Mouse (Mus musculus) neutrophil, adult 5-6 weeks (primary cell): ENCODE results near the gene Heyl. TPM values are rescaled to one million over a fixed set of nuclear protein-coding genes. Genes with fewer than 3 reads are reported as not detected.

Source experiments
- ATAC-seq: fragments of 151-379, 151-347 bp; 2 replicates; pipeline ENCODE4 v1.8.0; 2017; ENCODE audit warnings: mild to moderate bottlenecking, moderate TSS enrichment; ENCODE audit not compliant: insufficient number of reproducible peaks, poor library complexity, low FRiP score, severe bottlenecking; ENCODE audit errors: extremely low read depth
- total RNA-seq: library from RNA; stranded (forward); fragments of 200-1000 nt; gene quantifications from 2 replicates; pipeline ENCODE4 v1.2.3, GENCODE M21; 2017

Heyl gene
- total RNA-seq, 1 experiment from 2014 or later, result not detected

GRCm38 (mm10) chr4:123227707-123228106, 5.6 kb upstream of the Heyl start:
- ATAC-seq, result no peak

- ATAC-seq, result no peak
Observed at GRCm38 (mm10) chr4:123228270-123228669, 5.1 kb upstream of the Heyl start.

DNA sequence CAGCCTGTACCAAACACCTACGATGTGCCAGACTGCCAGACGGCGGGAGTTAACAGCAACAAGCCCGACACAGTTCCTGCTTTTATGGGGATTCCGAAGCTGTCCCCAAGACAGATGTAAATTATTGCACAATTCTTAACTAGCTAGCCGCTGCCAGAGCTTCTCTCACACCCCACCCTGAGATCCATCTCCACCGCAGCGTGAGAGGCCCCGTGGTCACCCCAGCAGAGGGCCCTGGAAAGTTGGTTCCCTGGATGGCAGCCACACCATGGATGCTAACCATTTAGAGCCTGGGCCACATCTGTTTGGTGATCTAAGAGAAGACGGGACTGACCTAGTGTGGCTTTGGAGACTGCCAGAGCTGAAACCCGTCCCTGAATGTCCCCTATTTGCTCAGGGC, 4.2 kb upstream of the Heyl start:
- ATAC-seq, result no peak

DNA sequence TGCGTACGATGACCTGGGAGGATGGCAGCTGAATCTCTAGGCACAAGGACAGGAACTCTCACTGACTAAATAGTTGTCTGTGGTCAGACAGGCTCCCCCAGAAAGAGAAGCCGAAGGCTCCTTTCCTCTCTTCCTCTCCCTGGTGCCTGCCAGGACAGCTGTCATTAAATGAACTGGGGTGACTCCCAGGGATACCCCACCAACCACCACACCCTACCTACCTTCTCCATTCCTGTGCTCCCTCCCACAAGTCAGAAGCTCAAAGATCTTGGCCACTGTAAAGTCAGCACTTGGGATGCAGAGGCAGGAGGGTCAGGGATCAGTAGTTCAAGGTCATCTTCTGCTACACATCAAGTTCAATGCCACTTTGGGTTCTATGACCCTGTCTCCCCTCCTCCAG, 515 bp upstream of the Heyl start:
- no peak for ATAC-seq

DNA sequence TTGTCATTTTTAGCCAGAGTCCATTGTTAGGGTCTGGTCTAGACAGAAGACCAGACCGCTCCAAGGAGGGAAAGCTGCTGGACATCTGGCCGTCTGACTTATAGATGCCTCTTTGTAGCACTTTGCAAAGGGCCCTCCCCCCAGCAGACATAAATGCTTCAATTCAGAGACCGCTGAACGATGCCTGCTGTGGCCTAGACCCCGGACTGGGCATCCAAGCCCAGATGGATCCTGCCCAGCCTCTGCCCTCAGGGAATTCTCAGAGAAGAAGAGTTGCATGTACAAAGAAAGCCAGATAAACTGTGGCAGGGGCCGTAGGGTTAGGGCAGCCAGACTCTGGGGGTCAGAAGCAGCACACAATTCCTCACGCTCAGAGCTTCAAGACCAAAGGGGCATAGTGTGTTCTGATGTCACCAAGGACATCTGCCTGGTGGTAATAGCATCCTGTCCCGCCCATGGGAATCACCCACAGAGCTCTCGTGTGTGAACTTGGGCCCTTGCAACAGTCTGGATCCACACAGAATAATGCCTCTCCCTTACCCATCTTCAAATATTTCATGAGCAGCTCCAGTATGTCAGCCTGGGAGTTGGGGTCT, 2.6 kb downstream of the Heyl start:
- ATAC-seq, result no peak

- no peak for ATAC-seq
Observed at GRCm38 (mm10) chr4:123236431-123237031, 3.2 kb downstream of the Heyl start.

- ATAC-seq, result no peak
Observed at GRCm38 (mm10) chr4:123237386-123238266, 4.3 kb downstream of the Heyl start.

DNA sequence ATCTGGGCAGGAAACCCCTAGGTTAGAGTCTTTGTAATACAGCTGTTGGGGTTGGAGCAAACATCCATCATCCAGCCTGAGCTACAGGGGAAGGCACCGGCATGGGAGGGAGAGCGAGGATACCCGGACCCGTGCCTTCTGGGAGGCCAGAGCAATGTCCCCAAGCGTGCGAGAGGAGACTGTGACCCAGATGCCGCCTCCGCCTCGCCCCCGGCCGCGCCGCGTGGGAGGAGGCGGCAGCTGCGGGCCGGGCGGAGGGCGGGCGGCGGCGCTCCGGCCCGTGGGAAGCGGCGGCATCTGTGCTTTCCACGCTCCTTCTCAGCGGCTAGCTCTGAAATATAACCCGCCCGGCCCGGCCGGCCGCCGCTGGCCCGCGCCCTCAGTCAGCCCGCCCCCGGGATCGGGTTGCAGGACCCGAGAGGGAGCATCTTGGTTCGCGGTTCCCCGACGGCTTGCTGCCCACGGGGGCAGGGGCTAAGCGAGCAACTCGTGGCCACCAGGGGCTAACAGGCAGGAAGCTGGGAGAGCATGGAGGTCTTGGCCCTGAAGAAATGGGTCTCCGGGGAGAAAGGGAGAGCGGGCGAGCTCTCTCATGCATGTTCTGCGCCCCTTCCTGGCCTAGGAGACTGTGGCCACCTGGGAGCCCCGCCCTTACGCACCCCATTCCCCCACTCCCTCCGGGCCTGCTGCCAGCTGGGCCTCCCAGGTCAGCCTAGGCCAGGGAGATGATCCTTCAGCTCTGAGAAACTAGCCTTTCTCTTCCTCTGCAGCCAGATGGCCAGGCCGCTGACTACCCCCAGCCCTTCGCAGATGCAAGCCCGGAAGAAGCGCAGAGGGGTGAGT, 6.2 kb downstream of the Heyl start:
- ATAC-seq, result no peak

GRCm38 (mm10) chr4:123246221-123246620, 12.9 kb downstream of the Heyl start:
- no peak for ATAC-seq

DNA sequence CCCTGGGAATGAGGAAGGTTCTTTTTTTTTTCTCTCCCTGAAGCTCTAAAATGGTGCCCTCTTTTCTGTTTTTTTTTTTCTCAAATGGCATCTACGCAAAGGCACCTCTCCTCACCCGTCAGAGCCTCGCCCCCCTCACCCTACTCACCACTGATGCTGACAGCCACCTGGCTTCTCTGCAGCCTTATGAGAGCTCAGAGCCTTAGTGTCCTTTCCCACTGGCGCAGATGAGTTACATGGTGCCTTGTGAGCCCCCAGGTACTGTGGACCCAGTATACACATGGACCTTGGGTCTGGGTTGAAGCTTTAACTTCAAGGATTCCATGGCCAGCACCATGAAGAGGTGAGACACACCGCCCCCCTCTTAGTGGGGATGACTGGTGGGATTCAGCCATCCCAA, 13.3 kb downstream of the Heyl start:
- no peak for ATAC-seq

GRCm38 (mm10) chr4:123247147-123247880, 14.0 kb downstream of the Heyl start:
- no peak for ATAC-seq

DNA sequence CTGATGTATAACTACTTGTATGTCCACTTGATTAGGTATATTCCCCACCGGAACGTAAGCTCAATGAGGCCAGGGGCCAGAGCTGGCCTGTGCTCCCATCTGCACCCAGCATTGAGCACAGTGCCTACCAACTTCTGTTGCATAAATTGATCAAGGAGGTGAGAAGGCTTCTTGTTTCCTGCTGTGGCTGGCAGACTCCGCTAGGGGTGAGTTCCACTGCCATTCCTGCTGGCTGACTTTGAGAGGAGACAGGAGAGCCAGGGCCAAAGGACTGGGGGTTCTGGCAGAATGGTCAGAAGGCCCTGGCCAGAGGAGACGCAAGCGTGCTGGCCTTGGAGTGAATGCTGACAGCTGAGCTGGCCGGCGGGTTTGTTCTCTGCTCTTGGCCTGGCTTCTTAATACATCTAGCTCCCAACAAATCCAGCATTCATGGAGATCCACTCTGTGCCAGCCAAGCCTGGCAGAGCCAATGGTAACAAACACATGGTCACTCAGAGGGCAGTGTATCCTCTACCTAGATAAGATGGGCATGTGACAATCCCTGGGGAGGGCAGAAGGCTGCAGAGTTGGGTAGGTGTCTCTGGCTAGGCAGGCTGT, 15.7 kb downstream of the Heyl start:
- ATAC-seq, result no peak

DNA sequence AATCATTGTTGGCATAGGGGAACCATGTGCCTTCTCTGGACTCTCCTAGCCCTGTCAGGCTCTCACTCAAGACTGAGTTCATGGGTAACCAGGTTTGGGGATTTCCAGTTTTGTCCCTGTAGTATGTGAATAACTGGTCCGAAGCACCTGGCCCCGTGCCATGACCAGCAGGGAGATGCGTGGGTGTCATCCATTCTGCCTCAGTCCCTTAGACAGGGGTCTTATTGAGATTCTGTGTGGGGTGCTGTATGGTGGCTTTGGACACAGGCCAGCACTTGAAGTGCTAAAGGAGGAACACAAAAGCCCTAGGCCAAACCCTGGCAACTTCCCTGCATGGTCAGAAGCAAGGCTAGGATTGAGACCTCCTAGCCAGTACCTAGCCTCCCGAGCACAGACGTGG, 18.9 kb downstream of the Heyl start:
- no peak for ATAC-seq

- ATAC-seq, result 0 out of 2 replicates have a peak, but pooled peaks have one; percentile 26
Observed at GRCm38 (mm10) chr4:123254617-123255016, 21.3 kb downstream of the Heyl start.

- ATAC-seq, result no peak
Observed at GRCm38 (mm10) chr4:123260071-123260746, 26.9 kb downstream of the Heyl start.

DNA sequence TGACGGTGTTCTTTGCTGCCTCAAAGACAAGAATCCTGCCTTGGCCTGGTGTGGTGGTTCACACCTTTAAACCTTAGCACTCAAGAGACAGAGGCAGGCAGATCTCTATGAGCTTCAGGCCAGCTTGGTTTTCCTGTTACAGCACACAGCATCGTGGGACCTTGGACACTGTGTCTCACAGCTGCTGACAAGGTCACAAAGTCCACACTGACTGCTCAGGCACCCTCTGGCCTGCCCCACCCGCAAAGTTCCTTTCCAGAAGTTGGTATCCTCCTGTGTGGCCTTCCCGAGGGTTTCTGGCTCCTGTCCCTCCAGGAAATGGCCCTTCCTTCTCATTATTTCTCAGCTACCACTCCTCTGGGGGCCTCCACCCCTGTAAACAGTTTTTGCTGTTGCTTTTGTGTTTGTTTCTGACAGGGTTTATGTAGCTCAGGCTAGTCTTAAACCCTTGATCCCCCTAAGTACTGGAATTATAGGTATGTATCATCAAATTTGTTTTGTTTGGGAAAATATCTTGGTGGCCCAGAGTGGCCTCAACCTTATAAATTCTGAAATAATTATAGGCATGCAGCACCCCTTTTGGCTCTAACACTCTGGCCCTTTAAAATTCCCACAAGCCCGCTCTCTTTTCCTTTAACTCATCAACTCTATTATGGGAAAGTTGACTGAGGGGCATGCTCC, 28.5 kb downstream of the Heyl start, which contains the start of gene Pabpc4:
Pabpc4 (plus strand) TSS at position 631 of the 681 bp plus-strand sequence.
- ATAC-seq, result no peak

DNA sequence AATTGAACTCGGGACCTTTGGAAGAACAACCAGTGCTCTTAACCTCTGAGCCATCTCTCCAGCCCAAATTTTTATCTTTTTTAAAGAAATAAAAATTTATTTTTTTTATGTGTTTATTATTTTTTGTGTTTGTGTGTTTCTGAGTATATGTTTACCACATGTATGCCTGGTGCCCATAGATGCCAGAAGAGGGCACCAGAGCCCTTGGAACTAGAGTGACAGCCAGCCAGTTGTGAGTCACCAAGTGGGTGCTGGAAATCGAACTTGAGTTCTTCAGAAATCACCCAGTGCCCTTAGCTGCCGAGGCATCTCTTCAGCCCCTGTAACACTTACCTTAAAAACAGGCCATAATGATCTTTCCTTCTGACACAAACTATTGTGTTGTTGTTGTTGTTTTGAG, 37.7 kb downstream of the Heyl start:
- no peak for ATAC-seq
